Mouse (Mus musculus): ENCODE results near the gene Tmem236.

DNA sequence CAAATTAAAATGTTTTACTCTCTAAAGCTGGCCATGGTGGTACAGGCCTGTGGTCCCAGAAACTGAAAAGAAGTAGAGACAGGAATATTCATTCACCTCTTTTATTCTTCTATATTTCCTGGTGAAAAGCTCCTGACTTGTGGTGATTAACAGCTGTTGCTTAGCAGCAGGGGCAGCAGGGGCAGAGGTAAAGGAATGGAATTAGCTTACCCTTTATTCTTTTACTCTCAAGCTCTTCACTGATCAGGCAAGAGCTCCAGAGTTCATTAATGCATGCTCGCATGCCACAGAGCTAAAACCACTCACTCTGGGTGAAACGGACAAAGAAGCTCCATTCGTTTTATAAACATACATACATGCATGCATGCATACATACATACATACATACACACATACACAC lies 40.4 kb downstream of the Tmem236 start:
- no peak for TF ChIP-seq EP300 (IDR thresholded peaks at IDR 0.05; ENCODE audit: low read length)
- TF ChIP-seq POLR2A (IDR thresholded peaks at IDR 0.05; ENCODE audit: low read depth, low read length) = no peak
- no peak for TF ChIP-seq CTCF (conservative IDR thresholded peaks at IDR 0.05 in 1 of 2, IDR thresholded peaks at IDR 0.05 in 1 of 2; ENCODE audit: low read depth in 2 of 2, low read length in 2 of 2)
- no peak for TF ChIP-seq JUND (conservative IDR thresholded peaks at IDR 0.05; ENCODE audit: low read depth, low read length)
- TF ChIP-seq NRF1 (IDR thresholded peaks at IDR 0.05; ENCODE audit: low read depth, low read length) = no peak
- TF ChIP-seq ZNF384 (IDR thresholded peaks at IDR 0.05; ENCODE audit: low read depth, low read length) = no peak
